Mouse (Mus musculus): Measurements from ENCODE around the gene Olfr202. TPM values are rescaled to one million over a fixed set of nuclear protein-coding genes. Genes with fewer than 3 reads are reported as not detected.
"Not testable (repeated sequence)": the region's sequence is repeated elsewhere in the genome, so short reads cannot be mapped to it uniquely, and the experiment has no call there.

Gene Olfr202
- polyA plus RNA-seq (2015; fragmentation: Nextera tagmentation; extraction: Ambion mirVana), result 0.39 TPM in 1 of 2 replicates, not detected in the other

GRCm38 (mm10) chr16:59286693-59287092, at the start of gene Olfr202:
TSS of gene Olfr202 (minus strand) at chr16:59286793.
- no peaks in the 10 kb centered on the region for H3K36me3 ChIP-seq
- H3K27me3 ChIP-seq, result no peaks in the 10 kb centered on the region
- no peak within 1 kb of the TSS for H3K4me3 ChIP-seq
- ATAC-seq (ENCODE audit: insufficient number of reproducible peaks, insufficient read depth, low FRiP score, low TSS enrichment, low read depth), result no peak
- H3K9me3 ChIP-seq, result no peaks in the 10 kb centered on the region
- no peak within 1 kb of the TSS for H3K27ac ChIP-seq
- H3K4me1 ChIP-seq, result no peaks in the 10 kb centered on the region
- WGBS, result 83% methylated on average over 1 of the region's 1 CpGs
- no peak within 1 kb of the TSS for H3K4me2 ChIP-seq
- no peak within 1 kb of the TSS for H3K9ac ChIP-seq

DNA sequence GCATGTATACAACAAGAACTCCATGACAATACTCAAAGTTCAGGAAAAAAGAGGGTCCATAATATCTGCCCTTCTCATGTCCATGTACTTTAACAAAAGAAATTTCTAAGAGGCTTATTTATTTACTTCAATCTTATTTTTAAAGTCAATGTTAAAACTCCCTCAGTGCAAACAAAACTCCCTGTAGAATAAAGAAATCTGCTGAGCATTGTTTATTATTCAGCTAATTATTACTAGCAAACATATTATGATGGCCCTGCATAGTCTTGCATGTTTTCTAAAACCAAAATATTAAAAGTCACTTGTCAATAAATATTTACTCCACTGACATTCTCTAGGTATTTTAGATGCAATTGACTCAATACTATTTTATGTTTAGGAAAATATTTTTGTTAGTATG, 44.4 kb upstream of the Olfr202 start, which contains the start of gene Olfr205:
Gene Olfr205 (minus strand): TSS at position 101 of the 400 bp plus-strand sequence.
- H3K36me3 ChIP-seq, result no peaks in the 10 kb centered on the region
- ATAC-seq (ENCODE audit: insufficient number of reproducible peaks, insufficient read depth, low FRiP score, low TSS enrichment, low read depth), result no peak
- no peak within 1 kb of the TSS for H3K9ac ChIP-seq

GRCm38 (mm10) chr16:59323262-59323661, 36.7 kb upstream of the Olfr202 start:
- not testable (repeated sequence) for H3K9me3 ChIP-seq; H3K9ac ChIP-seq; H3K27me3 ChIP-seq; H3K4me2 ChIP-seq; H3K27ac ChIP-seq; ATAC-seq (ENCODE audit: insufficient number of reproducible peaks, insufficient read depth, low FRiP score, low TSS enrichment, low read depth); H3K36me3 ChIP-seq; H3K4me3 ChIP-seq; H3K4me1 ChIP-seq
- 65% methylated on average over 1 of the region's 1 CpGs for WGBS

More for the DNA sequence above, 44.4 kb upstream of the Olfr202 start, which contains the start of gene Olfr205:
- no peaks in the 10 kb centered on the region for H3K27me3 ChIP-seq
- H3K9me3 ChIP-seq, result no peaks in the 10 kb centered on the region
- no peak within 1 kb of the TSS for H3K4me2 ChIP-seq
- no peak within 1 kb of the TSS for H3K27ac ChIP-seq
- no peak within 1 kb of the TSS for H3K4me3 ChIP-seq
- H3K4me1 ChIP-seq, result no peaks in the 10 kb centered on the region

- H3K27me3 ChIP-seq, result no peaks in the 10 kb centered on the region
- ATAC-seq (ENCODE audit: insufficient number of reproducible peaks, insufficient read depth, low FRiP score, low TSS enrichment, low read depth), result no peak
- H3K36me3 ChIP-seq, result no peaks in the 10 kb centered on the region
- no peak within 1 kb of the TSS for H3K9ac ChIP-seq
- H3K4me1 ChIP-seq, result no peaks in the 10 kb centered on the region
- no peak within 1 kb of the TSS for H3K27ac ChIP-seq
- H3K4me2 ChIP-seq, result no peak within 1 kb of the TSS
- H3K4me3 ChIP-seq, result no peak within 1 kb of the TSS
- H3K9me3 ChIP-seq, result no peaks in the 10 kb centered on the region
These were observed 31.6 kb upstream of the Olfr202 start, which contains the start of gene Olfr204 for GRCm38 (mm10) chr16:59318148-59318547. TSS of gene Olfr204 (minus strand) at chr16:59318248.

GRCm38 (mm10) chr16:59298581-59298980, 12.0 kb upstream of the Olfr202 start, which contains the start of gene Olfr203:
TSS of gene Olfr203 (plus strand) at chr16:59298881.
- whole genome bisulfite sequencing, result 84% methylated on average over 2 of the region's 2 CpGs
- H3K27ac ChIP-seq, result no peak within 1 kb of the TSS
- H3K9ac ChIP-seq, result no peak within 1 kb of the TSS
- H3K27me3 ChIP-seq, result no peaks in the 10 kb centered on the region
- no peak within 1 kb of the TSS for H3K4me3 ChIP-seq
- H3K4me2 ChIP-seq, result no peak within 1 kb of the TSS
- no peaks in the 10 kb centered on the region for H3K4me1 ChIP-seq
- ATAC-seq (ENCODE audit: insufficient number of reproducible peaks, insufficient read depth, low FRiP score, low TSS enrichment, low read depth), result no peak
- no peaks in the 10 kb centered on the region for H3K9me3 ChIP-seq
- H3K36me3 ChIP-seq, result no peaks in the 10 kb centered on the region

GRCm38 (mm10) chr16:59287576-59287975, 983 bp upstream of the Olfr202 start:
- ATAC-seq (ENCODE audit: insufficient number of reproducible peaks, insufficient read depth, low FRiP score, low TSS enrichment, low read depth); H3K4me3 ChIP-seq; H3K4me1 ChIP-seq; H3K36me3 ChIP-seq; H3K4me2 ChIP-seq; H3K27me3 ChIP-seq; H3K27ac ChIP-seq; H3K9me3 ChIP-seq; H3K9ac ChIP-seq: not testable (repeated sequence)
- 75% methylated on average over 9 of the region's 9 CpGs for WGBS

- H3K9me3 ChIP-seq, result no peaks in the 10 kb centered on the region
- no peak overlapping the region for H3K27ac ChIP-seq
- no peaks in the 10 kb centered on the region for H3K4me1 ChIP-seq
- H3K4me3 ChIP-seq, result no peak overlapping the region
- 74% methylated on average over 1 of the region's 1 CpGs for WGBS
- H3K27me3 ChIP-seq, result no peaks in the 10 kb centered on the region
- H3K4me2 ChIP-seq, result no peak overlapping the region
- ATAC-seq (ENCODE audit: insufficient number of reproducible peaks, insufficient read depth, low FRiP score, low TSS enrichment, low read depth), result no peak
- H3K36me3 ChIP-seq, result no peaks in the 10 kb centered on the region
- no peak overlapping the region for H3K9ac ChIP-seq
These were observed 3.1 kb downstream of the Olfr202 start for GRCm38 (mm10) chr16:59283476-59283875.

GRCm38 (mm10) chr16:59280542-59280941, 6.1 kb downstream of the Olfr202 start:
- no peak for ATAC-seq (ENCODE audit: insufficient number of reproducible peaks, insufficient read depth, low FRiP score, low TSS enrichment, low read depth)

GRCm38 (mm10) chr16:59272532-59272931, 14.1 kb downstream of the Olfr202 start, which contains the start of gene Olfr201:
TSS of gene Olfr201 (minus strand) at chr16:59272632.
- not testable (repeated sequence) for H3K9ac ChIP-seq; H3K27ac ChIP-seq; H3K36me3 ChIP-seq; H3K9me3 ChIP-seq; H3K27me3 ChIP-seq; H3K4me3 ChIP-seq; ATAC-seq (ENCODE audit: insufficient number of reproducible peaks, insufficient read depth, low FRiP score, low TSS enrichment, low read depth); H3K4me1 ChIP-seq; H3K4me2 ChIP-seq
- WGBS, result 89% methylated on average over 4 of the region's 4 CpGs

More at GRCm38 (mm10) chr16:59280542-59280941, 6.1 kb downstream of the Olfr202 start:
- H3K4me3 ChIP-seq, result no peak overlapping the region
- 79% methylated on average over 3 of the region's 3 CpGs for WGBS
- H3K9ac ChIP-seq, result no peak overlapping the region
- H3K4me1 ChIP-seq, result no peaks in the 10 kb centered on the region
- H3K9me3 ChIP-seq, result no peaks in the 10 kb centered on the region
- H3K36me3 ChIP-seq, result no peaks in the 10 kb centered on the region
- no peak overlapping the region for H3K27ac ChIP-seq
- H3K4me2 ChIP-seq, result no peak overlapping the region
- no peaks in the 10 kb centered on the region for H3K27me3 ChIP-seq

GRCm38 (mm10) chr16:59269097-59269496, 17.5 kb downstream of the Olfr202 start:
- not testable (repeated sequence) for H3K4me3 ChIP-seq; H3K27ac ChIP-seq; H3K4me2 ChIP-seq; H3K9me3 ChIP-seq; H3K9ac ChIP-seq; H3K27me3 ChIP-seq; H3K4me1 ChIP-seq; ATAC-seq (ENCODE audit: insufficient number of reproducible peaks, insufficient read depth, low FRiP score, low TSS enrichment, low read depth); H3K36me3 ChIP-seq
- 73% methylated on average over 4 of the region's 4 CpGs for WGBS

GRCm38 (mm10) chr16:59249684-59250083, 36.9 kb downstream of the Olfr202 start:
- WGBS, result 86% methylated on average over 17 of the region's 17 CpGs
- Histone ChIP-seq H3K4me3 (no peak overlapping the region), H3K4me1 (no peaks in the 10 kb centered on the region), H3K27ac (no peak overlapping the region), H3K4me2 (no peak overlapping the region), H3K9ac (no peak overlapping the region), H3K27me3 (no peaks in the 10 kb centered on the region), H3K36me3 (no peaks in the 10 kb centered on the region), H3K9me3 (peaks cover 6% of the 10 kb centered on the region; the same call in 1 of the 2 replicates)
- ATAC-seq (ENCODE audit: insufficient number of reproducible peaks, insufficient read depth, low FRiP score, low TSS enrichment, low read depth), result no peak

All from embryonic facial prominence, embryonic 13.5 days (tissue).